Mouse (Mus musculus) T-helper 17 cell (primary cell): ENCODE measurements around the gene Scpep1.

ENCODE experiments used
- in situ Hi-C, 2 experiments: fragments of 300-600 bp; cut with MboI, MseI; formaldehyde crosslinking; loops; 1 replicate in 1 of 2; 2 replicates in 1 of 2; pipeline ENCODE4 v1.15.1; 2025; ENCODE audit warnings: high pct_unique_total_duplicates in 2 of 2

Scpep1 gene

GRCm38 (mm10) chr11:88884376-88885065, 70.7 kb downstream of the Scpep1 start:
- in situ Hi-C loops = no loop called here

GRCm38 (mm10) chr11:88878011-88878410, 77.3 kb downstream of the Scpep1 start:
- in situ Hi-C loops = no loop called here
